Mouse (Mus musculus): ENCODE data around the gene Upk3a.
"Not testable (repeated sequence)": the region's sequence is repeated elsewhere in the genome, so short reads cannot be mapped to it uniquely, and the experiment has no call there.

Gene Upk3a

DNA sequence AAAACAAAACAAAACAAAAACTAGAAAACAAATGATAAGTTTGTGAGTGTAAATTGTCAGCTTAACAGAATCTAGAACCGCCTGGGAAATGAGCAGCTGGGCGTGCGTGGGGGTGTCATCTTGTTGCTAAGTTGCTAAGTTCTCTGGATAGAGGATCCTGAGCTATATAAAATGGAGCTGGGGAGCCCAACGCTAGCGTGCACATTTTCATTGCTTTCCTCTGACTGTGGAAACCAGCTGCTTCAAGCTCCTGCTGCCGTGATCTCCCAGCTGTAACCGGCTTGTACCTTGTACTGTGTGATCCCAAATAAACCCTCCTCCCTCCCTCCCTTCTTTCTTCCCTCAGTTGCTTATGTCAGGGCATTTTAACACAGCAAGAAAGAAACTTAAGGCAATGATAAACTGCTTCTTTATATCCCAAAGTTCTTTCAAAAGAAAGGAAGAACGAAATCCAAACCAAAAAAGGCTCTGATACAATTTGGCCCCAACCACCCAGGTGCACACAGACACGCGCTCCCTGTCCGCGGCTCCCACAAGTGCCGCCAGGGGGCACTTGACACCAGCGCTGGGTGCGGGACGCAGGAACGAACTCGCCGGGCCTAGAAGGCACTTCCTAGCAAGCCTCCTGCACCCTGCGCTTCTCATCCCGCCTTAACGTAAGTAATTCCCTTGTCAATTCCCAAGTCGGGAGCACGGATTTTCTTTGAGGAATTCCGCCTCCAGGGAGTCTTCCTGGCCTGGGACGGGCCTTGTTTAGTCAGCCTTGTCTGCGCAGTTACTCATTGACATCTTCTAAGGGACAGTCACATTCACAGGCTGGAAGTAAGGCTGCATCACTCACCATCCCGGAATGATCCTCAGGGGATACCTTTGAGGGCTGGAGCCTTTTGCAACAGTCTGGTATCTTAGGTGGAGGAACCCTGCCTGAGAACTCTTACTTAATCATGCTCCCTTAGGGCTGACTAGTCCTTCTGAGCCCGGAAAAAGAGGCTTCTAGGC, 15.7 kb upstream of the Upk3a start:
- peak; percentile 61 to 72 for DNase-seq (ENCODE audit: low spot score in 2 of 2)

DNA sequence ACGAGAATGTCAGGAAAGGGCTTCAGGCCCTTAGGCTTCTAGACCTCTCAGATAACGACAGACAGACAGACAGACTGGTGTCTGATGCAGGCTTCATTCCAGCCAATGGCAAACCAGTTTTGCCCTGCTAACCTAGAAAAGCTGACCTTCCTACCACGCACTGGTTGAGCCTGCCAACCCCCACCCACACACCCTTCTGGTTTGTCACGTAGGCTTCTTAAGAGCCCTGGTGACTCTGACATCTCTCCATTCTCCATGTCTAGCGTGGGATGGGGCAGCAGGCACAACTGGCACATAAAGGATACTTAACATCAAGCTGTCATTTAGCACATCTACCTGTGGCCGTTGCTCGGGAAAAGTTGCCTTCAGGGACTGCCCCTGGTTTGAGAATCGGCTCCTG, 7.3 kb upstream of the Upk3a start:
- no peak for DNase-seq (ENCODE audit: low spot score in 2 of 2)

GRCm38 (mm10) chr15:85011895-85012661, 4.9 kb upstream of the Upk3a start:
- DNase-seq (ENCODE audit: low spot score in 2 of 2) = no peak

- no peak for DNase-seq (ENCODE audit: low spot score in 2 of 2)
These were observed 4.3 kb upstream of the Upk3a start for GRCm38 (mm10) chr15:85012662-85013054.

- no peak for DNase-seq (ENCODE audit: low spot score in 2 of 2)
These were observed 1.2 kb upstream of the Upk3a start for GRCm38 (mm10) chr15:85015771-85016170.

DNA sequence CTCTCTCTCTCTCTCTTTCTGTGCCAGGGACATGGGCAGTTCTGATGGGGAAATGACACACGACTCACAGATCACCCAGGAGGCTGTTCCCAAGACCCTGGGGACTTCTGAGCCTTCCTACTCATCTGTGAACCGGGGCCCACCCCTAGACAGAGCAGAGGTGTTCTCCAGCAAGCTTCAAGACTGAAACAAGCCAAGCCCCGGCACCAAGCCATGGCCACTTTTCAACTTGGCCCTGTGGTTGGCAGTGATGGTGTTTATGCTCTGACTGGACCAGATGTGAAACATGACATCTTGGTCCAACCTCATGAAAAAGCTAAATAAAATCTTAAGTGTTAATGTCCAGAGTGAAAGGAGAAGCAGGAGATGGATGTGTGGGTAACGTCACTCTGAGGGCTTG, 5.3 kb downstream of the Upk3a start:
- no peak for DNase-seq (ENCODE audit: low spot score in 2 of 2)

DNA sequence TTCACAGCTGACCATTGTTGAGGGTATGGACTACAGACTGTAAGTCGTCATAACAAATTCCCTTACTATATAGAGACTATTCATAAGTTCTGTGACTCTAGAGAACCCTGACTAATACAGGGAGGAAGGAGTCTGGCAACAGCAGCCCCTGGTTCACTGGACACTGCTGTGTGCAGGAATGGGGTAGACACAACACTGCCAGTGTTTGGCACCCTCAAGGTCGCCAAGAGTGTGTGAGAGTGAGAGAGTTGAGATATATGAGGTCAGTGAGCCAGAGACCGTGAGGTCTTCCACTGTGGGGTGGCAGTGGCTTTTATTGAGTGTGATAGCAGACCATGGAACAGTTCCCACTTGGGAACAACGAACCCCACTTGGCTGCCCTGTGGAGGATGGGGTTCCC, 9.3 kb downstream of the Upk3a start:
- DNase-seq (ENCODE audit: low spot score in 2 of 2) = no peak

GRCm38 (mm10) chr15:85027740-85028139, 10.8 kb downstream of the Upk3a start:
- no peak for DNase-seq (ENCODE audit: low spot score in 2 of 2)

DNA sequence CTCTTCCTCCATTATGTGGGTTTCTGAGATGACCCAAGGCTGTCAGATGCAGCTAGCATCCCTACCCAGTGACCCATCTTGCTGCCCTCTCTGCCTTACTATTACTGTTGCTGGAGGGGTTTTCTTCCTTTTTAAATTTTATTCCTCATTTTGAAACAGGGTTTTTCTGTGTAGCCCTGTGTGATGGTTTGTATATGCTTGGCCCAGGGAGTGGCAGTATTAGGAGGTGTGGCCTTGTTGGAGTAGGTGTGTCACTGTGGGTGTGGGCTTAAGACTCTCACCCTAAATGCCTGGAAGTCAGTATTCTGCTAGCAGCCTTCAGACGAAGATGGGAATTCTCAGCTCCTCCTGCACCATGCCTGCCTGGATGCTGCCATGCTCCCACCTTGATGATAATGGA, 11.7 kb downstream of the Upk3a start, which contains the start of gene Fam118a:
Fam118a (plus strand) TSS at position 301 of the 400 bp plus-strand sequence.
- not testable (repeated sequence) for DNase-seq (ENCODE audit: low spot score in 2 of 2)

- DNase-seq (ENCODE audit: low spot score in 2 of 2) = not testable (repeated sequence)
These were observed 13.7 kb downstream of the Upk3a start for GRCm38 (mm10) chr15:85030643-85031042.

GRCm38 (mm10) chr15:85031866-85032265, 14.9 kb downstream of the Upk3a start:
- DNase-seq (ENCODE audit: low spot score in 2 of 2) = no peak

DNA sequence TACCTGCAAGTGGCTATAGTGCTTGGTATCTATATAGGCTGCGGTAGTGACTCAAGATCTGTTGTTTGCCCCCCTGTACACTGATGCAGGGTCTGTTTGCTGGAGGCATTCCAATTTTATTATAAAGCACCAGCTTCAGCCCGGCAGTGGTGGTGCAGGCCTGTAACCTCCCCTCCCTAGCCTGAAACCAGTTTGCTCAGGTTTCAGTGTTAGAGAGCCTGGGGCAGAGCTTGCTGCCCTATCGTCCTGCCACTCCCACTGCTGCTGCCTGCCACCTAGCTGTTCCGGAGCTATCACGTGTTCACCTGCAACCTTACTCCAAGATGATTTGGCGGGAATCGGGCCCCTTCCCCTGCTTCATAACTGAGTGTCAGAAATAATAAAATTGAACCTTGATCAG, 17.0 kb downstream of the Upk3a start:
- not testable (repeated sequence) for DNase-seq (ENCODE audit: low spot score in 2 of 2)

- peak; percentile 94 to 98 for DNase-seq (ENCODE audit: low spot score in 2 of 2)
These were observed 19.8 kb downstream of the Upk3a start for GRCm38 (mm10) chr15:85036566-85037342.

GRCm38 (mm10) chr15:85037343-85037690, 20.4 kb downstream of the Upk3a start:
- no peak for DNase-seq (ENCODE audit: low spot score in 2 of 2)

GRCm38 (mm10) chr15:85041546-85042225, 24.7 kb downstream of the Upk3a start:
- no peak for DNase-seq (ENCODE audit: low spot score in 2 of 2)

GRCm38 (mm10) chr15:85042361-85042954, 25.5 kb downstream of the Upk3a start:
- peak; percentile 23 to 49 for DNase-seq (ENCODE audit: low spot score in 2 of 2)

DNA sequence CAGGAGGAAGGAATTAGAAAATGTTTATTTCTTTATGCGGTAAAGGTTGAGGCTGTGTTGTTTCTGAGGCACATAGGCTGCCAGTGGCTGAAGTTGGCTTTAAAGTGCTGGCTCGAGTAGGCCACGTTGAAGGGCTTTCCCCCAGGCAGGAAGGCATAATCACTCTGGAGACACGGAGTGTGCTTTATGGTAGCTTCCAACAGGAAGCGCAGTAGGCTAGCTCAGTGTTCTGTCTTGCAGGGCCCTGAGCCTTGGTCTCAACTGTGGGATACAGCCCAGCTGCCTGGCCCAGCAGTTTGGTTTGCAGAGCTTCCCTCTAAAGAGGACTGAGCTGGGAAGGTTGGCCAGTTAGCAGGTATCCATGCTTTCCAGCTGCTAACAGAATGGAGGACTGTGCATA, 26.2 kb downstream of the Upk3a start:
- no peak for DNase-seq (ENCODE audit: low spot score in 2 of 2)

- no peak for DNase-seq (ENCODE audit: low spot score in 2 of 2)
These were observed 26.8 kb downstream of the Upk3a start for GRCm38 (mm10) chr15:85043761-85044160.

DNA sequence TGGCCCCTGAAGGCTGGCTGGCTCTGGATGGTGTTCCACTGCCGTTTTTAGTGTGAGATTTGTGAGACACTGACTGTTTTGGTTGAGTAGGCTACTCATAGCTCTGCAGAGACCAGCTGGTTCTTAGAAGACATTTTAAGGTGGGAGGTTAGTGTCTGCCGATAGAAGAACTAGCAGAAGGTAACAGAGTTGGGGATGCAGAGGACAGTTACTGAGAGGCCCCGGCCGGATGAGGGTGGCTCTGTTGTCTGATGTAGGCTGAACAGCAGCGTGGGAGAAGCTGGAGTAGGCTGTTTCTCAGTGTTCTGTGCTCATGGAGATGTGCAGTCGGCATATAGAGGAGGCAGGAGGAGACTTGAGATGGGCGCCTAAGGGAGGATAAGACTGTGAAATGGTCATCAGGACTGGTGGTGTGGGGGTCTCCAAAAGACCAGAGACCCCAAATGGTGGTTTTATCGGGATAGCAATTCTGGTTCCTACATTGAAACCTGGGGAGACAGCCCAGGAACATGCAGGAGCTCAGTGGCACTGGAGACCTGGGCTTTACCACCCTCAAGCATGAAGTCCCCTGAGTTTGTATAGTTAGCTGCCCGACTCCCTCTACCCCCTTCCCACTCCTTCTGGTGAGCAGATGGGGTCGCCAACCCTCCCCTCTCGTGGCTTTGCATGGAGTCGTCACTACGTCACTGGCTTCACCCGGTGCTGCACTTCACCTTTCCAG, 29.4 kb downstream of the Upk3a start:
- no peak for DNase-seq (ENCODE audit: low spot score in 2 of 2)

- DNase-seq (ENCODE audit: low spot score in 2 of 2) = no peak
These were observed 30.9 kb downstream of the Upk3a start for GRCm38 (mm10) chr15:85047865-85048264.
